Mouse (Mus musculus) left cerebral cortex, postnatal 4 days (tissue): ENCODE data around the gene Dus1l. TPM values are rescaled to one million over a fixed set of nuclear protein-coding genes. Genes with fewer than 3 reads are reported as not detected.
"Not testable (repeated sequence)": the region's sequence is repeated elsewhere in the genome, so short reads cannot be mapped to it uniquely, and the experiment has no call there.

Experiments used
- DNase-seq: peaks from one replicate; pipeline ENCODE4 v3.0.0-alpha.2; 2022
- intact Hi-C: fragments of 180-260 bp; cut with DNase I; formaldehyde crosslinking; loops from one replicate; pipeline ENCODE4 v1.15.1; 2025
- total RNA-seq, 2 experiments: library from RNA; stranded (reverse); gene quantifications; 2 replicates each; pipeline ENCODE4 v1.2.3; 2021

Gene Dus1l
- 10 to 100 TPM; 40.2 to 45.5 TPM for total RNA-seq

DNA sequence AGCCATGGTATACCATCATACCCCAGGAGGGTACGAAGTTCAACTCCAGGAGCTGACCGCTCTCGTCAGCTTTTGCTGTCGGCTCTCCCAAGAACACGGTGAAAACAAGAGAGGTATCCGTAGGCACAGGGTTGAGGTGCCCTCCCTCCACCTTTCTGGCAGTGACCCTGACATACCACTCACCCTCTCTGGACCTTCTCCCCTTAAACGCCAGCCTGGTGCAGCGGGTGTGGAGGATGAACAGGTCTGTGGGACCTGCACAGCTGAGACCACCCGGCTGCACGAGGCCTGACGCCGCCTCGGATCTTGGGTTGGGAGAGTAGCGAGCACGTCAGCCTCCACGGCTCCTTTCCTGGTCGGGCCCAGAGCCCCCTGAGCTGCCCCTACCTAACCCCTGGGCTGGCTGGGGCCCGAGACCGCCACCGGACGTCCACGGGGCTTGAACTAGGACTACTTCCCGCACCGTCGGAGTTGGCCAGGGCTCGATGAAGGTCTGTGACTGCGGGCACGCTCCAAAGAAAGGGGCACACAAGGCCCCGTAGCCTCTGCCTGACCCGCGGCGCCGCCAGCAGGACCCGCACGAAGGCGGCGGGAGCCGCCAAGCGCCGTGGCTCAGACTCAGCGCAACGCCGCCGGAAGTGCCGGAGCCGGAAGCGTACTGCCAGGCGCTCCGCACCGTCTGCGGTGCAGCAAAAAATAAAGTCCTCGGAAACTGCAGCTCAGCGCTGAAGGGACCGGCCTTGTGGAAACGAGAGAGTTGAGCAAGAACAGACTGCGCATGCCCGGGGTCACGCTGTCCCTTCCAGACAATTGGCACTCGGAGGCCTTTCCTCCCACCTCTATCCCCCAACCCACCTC, at the start of gene Dus1l:
Gene Dus1l, minus strand, starts transcription at position 648 of the 858 bp plus-strand sequence.
- peak; percentile 97 for DNase-seq
- intact Hi-C loops: no loop called here

DNA sequence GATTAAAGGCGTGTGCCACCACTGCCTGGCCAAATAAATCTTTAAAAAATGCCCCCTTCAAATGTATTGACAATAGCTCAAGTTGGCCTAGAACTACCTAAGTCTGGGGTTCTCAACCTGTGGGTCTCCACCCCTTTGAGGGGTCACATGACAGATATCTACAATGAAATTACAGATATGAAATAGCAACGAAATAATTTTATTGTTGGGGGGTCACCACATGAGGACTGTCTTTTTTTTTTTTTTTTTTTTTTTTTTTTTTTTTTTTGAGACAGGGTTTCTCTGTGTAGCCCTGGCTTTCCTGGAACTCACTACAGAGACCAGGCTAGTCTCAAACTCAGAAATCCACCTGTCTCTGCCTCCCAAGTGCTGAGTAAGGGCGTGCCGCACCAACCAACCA, 48.1 kb upstream of the Dus1l start:
- no peak for DNase-seq
- intact Hi-C loops: no loop called here

DNA sequence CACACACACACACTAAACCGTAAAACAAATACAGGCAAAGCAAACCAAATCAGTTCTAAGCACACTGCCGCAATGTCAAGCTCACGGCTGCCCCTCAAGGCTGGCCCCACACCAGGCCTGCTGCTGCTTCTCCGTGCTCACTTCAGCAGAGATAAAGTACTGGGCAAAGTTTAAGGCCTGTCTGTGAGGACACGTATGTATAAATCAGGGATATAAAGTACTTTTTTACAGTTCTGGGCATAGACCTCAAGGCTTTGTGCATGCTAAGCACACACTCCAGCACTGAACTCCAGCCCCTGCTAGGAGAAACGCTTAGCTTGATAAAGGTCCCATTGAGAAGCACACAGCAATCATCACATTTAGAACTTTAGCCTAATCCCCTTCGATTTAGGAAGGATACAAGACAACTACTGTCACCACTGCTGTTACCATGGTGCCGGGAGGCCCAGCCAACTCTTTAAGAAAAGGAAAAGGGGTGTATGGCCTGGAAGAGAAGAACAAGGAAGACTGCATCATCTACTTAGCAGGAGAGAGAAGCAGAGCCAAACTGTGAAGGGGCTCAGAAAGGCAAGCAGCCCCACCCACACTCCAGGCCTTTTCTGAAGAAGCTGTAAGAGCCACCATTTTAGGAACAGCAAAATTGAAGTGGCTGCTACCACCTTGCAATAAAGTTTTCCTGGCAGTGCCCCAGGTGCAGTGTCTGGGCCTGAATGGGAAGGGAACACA, 37.5 kb upstream of the Dus1l start:
- intact Hi-C loops: no loop called here
- no peak for DNase-seq

DNA sequence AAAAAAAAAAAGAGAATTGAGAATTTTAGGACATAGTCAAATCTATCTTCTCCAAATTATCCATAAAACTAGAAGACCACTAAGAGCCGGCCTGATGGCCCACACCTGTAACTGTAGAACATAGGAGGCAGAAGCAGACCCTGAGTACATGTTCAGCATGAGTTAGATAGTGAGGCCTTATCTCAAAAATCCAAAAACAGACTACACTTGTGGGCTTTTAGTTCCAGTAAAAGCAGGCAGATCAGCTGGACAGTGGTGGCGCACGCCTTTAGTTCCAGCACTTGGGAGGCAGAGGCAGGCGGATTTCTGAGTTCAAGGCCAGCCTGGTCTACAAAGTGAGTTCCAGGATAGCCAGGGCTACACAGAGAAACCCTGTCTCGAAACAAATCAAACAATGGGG, 36.8 kb upstream of the Dus1l start:
- DNase-seq, intact Hi-C loops: not testable (repeated sequence)

DNA sequence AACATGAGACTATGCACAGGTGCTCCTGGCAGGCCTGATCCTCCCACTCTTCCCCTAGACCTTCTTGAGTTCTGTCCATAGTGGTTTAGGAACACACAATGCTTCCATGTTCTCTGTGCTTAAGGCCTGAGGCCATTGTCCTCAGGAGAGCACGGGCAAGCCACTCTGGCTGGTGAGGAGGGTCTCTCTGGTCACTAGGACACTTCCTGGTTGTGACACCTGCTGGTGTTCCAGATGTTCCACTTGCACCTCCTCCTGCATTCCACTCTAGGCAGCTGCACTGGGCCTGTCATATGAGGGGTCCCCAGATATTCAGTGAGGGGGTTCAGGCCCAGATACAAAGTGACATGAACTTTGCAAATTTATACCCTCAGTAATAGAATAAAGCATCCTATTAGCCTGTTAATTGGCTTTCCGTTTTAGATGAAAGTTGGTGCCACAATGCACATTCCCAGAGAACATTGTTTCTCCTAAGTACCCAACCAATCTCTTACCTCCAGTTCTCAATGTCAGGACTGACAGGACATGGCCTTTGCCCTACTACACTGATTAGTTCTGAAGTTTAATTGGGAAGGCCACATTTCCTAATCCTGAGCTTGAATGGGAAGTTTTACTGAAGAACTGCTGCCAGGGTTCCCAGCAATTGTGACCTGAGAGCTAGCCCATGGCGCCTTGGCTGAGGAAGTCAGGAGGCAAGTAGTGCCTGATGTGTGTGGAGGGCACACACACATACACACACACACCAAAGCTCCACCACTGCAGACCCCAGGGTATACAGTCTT, 35.6 kb upstream of the Dus1l start:
- intact Hi-C loops: no loop called here
- DNase-seq: no peak

DNA sequence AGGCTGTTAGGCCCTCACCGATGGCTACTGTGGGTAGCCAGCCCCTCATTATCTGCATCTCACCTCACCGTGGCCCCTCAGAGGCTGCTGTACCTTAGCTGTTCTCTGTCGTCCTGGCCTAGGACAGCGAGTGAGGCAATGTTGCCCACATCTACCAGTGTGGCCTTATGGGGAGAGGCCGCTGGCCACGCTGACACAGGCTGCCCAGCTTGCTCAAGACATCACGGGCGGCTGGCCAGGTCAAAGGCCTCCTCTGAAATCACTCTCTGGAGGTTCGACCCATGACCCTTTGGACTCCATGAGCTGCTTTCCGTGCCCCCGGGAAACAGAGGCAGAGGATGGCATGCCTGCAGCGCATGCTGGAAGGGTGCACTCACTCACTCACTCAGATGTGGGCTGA, 34.5 kb upstream of the Dus1l start:
- intact Hi-C loops: no loop called here
- no peak for DNase-seq

DNA sequence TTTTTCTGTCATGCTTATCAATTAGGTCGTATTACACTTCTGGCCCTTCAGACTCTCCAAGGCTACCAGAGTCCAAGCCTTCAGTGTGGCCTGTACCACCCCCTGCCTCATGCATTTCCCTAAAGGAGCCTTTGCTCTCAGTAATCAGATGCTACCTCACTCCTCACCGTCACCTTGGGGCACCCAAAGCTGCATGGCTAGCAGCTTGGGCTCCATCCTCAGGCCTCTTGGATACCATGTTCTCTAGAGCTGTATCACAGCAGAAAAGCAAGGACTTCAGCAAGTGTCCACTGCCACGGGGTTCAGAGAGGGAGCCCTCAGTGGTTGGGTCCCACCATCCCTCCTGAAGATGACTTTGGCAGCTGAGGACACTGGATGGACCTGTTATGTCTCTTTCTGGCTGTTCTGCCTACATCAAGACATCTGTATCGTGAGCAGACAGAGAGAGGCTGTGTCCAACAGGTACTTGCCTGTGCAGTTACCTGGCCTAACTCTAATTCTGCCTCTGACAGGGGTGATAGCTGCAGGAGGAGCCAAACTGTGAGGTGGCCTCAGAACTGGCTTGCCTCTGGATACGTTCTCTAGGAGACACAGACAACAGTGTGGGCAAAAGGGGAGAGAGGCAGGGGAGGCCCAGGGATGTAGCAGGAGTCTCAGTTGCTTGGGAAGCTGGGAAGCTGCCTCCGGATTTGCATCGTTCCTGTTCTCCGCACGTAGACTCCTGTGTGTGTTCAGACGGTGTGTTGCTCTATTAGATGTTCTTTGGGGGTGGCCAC, 33.7 kb upstream of the Dus1l start:
- intact Hi-C loops: no loop called here

DNA sequence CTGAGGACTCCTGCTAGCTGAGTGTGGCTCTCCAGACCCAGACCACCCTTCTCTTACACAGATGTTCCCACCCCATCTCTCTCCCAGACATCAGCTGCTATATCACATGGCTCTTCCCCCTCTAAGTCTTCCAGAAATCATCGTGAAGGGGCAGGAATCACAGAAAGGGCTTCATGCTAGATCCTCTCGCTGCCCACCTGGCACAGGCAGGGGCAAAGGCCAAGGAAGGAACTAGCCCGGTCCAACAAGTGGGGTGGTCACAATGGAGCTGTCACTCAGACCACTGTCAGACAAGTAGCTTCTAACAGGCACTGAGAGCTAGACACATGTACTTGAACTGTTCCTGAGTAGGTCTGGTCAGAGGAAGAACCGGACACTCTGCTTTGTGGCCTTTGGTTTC, 32.2 kb upstream of the Dus1l start:
- no peak for DNase-seq
- intact Hi-C loops: no loop called here

More for the DNA sequence above, 33.7 kb upstream of the Dus1l start:
- no peak for DNase-seq

DNA sequence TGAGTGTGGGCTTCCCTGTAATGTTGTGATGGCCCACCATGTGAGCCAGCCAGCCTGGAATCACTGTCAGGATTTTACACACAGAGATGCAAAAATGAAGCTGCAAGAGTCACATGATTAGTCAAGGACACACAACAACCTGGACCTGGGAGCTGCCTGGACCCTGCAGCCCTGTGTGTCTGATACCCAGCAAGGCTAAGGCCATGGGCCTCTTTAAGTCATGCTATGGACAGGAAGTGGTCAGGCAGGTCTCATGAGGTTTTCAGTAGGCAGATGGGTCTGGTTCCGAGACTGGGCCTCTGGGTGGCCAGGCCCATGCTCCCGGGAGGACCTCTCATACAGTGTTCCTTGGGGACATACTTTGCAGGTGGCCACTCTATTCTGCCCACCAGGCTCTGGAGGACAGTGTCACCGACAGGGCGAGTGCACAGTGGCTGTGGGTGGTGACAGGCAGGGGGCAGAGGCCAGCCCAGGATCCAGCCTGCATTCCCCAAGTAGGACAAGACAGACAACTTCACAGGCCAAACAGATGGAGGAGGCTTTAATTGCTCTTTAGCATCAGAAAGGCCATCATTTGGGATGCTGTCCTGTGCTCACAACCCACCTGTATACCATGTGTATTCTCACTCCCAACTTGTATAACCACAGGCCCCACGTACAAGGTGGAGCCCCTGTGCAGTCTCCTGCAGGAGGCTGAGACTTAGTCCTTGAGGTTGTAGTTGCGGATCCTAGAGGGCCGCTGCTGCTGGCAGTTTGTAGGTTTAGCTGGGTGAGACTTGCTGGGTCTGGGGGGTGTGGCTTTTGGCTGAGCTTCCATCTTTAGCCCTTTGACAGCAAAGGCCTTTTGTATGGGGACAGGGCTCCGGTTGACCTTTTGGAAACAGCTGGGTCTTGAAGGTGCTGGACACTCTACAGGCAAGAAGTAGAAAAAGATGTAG, 30.1 kb upstream of the Dus1l start:
- intact Hi-C loops: no loop called here
- no peak for DNase-seq

DNA sequence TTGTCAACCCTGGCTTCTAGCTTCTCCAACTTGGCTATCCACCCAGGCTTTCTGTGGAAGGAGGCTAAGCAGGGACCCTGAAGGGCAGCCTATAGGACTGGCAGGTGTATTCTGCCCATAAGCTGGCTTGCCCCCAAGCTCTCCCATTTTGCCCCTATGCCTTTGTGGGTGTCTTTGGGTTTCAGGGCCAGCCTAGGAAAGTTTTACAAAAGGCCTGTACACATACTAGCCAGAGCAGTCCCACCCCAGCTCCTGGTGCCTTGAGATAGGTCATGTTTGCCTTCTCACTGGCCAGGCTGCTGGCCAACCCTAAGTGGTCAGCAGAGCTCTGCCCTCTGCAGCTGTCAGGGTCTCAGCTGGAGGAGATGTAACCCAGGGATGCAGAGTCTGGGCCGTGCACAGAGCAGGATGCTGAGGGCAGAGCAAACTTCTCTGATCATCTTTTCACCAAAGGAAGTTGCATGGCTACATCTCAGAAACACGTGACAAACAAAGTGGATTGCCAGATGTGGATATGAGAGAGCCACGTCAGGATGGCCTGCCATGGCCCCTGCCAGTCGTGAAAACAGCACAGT, 29.2 kb upstream of the Dus1l start:
- intact Hi-C loops: no loop called here
- no peak for DNase-seq

DNA sequence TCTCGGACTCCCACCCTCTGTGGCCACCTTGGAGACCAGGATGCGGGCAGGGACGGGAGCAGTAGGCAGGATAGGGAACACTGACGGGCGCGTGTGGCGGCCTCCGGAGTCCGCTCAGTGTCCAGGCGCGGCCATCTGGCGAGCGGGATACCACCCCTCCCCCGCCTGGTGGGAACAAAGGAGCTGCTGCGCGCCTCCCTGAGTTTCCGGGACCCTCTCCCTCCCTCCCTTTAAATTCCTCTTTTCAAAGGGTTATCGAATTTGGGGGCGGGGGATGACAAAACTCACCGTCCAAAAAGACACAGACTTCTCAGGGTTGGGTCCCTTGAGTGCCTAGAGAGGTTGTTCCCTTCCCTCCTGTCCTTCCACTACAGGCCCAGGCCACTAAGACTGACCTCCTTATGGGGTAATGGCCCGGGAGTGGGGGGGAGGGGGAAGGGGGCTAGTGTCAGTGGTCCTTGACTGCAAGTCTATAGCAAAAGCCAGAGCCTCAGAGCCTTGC, 28.6 kb upstream of the Dus1l start:
- no peak for DNase-seq
- intact Hi-C loops: no loop called here

DNA sequence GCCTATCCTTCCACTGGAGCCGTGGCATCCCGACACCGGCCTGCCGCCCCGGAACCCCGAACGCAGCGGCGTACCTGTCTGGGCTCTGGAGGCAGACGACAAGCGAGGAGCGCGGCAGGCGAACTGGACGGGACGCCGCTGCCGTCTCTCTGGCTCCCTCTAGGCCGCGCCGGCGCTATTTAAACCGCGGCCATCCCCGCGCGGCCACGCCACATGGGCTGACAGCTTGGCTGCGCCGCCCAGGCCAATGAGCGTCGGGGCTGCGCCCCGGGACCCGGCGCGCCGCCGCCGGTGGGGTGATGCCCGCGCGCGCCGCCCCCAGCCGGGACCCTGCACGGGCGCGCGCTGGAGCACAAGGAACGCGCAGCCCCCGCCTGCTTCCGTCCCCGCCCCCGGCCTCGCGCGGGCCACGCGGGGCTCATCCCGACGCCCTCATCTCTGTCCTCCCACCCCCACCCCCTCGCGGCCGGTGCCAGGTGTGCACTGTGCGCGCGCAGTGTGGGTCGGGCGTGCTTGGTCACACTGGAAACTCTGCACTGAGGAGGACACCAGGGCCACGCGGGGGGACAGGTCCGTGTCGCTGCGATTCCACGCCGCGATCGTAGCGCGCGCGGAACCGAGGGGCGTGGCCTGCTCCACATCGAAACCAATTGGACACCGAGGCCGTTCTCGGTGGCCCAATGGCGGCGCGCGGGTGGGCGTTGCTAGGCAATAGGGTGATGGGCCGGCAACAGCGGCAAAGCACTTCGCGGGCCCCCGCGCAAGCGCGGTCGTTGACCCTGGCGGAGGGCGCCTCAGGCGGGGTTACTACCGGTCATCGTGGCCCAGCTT, 28.0 kb upstream of the Dus1l start, which contains the start of gene Fasn:
Gene Fasn, minus strand, starts transcription at position 592 of the 831 bp plus-strand sequence.
- intact Hi-C loops: no loop called here
- DNase-seq: peak; percentile 100

DNA sequence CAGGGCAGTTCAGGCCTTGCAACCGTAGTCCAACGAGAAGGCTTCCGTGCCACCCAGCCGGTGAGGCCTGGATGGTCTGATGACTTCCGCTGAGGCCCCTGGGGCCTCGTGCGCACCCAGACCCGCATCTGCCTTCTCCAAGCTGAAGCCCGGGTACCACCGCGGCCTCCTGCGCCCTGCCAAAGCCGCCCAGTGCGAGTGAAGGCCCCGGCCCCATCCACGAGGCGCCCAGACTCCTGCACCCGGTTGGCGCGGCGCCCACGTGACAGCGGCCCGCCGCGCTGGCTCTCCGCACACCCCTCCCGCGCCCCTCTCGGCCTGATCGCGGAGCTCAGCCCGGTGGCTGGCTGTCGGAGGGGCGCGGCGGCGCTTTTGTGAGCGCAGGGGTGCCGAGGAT, 27.3 kb upstream of the Dus1l start:
- intact Hi-C loops: no loop called here
- peak; percentile 76 for DNase-seq

DNA sequence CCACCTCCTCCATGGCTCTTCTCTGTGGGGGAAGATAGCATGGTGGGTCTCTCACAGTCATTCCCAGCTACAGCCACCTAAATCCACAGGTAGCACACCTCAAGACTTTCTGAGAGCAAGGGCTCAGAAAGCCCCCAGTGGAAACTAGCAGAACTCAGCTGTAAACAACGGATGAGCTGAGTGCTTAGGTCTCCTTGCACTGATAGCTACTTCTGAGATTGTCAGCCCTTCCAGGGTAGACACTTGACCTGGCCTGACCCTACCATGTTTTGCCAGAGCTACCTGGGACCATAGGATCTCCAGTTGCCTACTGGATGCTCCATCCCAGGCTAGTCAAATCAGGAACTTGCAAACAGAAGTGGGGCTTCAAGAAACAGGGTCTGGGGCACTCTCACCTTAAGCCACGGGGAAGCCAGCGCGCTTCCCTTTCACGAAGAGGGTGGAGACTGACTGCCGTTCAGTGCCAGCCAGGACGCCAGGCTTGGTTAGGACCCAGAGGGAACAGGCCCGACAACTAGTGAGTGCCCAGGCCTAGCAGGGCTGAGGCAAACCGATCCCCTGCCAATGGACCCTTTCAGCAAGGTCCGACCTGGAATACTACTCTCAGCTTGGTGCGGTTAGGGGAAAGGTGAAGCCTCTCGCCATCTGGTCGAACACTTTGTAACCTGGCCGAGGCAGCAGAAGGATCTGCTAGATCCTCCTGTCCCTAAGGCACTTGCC, 26.8 kb upstream of the Dus1l start:
- intact Hi-C loops: no loop called here
- no peak for DNase-seq

DNA sequence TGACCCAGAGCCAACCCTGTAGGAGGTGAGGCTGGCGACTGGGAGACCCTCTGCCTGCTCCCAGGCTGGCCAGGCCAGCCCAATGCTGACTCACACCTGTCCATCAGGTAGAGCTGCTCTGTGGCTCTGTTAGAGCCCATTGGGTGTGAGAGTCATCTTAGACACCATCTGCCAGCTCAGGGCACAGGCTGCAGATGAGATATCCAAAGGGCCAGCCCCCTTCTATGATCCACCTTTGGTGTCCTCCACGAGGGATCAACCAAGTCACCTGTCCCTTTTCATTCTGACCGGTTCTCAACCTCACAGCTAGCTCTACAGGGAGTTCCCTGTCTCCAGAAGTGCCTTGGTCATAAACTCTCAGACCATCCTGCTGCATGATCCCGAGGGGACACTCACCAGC, 26.1 kb upstream of the Dus1l start:
- DNase-seq: no peak
- intact Hi-C loops: no loop called here

DNA sequence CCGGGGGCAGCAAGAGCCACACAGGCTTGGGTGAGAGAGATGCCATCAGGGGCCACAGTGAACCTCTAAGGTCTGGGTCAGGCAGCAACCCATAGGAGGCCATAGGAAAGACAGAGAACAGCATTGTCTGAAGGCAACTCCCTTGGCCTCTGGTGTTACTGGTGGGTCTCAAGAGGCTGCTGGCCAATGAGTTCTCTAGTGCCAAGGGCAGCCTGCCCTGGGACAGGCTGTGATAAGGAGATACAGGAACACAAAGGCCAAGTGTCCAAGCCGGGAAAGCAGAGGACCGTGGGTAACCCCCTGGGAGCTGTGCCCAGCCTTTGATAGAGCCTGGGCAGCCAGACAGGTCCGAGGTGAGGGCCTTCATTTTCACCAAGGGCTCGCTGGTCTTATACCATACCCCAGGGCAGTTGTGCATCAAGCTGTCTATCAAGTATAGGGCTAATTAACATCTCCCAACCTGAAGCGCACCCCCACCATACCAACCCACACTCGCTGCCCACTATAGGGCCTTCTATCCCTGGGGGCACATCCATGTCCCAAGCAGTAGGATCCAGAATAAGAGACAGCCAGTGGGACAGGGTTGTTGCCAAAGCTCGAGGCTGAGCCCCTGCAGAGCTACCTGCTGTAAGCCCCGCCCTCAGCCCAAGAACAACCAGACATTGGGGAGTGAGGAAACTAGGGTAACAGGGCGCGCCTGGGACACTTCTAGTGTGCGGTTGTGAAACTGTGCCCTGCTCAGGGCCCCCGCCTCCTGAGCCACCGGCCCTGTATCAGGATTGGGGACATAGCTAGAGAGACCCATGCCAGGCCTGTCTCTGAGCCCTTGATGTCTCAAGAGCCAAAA, 25.1 kb upstream of the Dus1l start:
- DNase-seq: no peak
- intact Hi-C loops: no loop called here
